Mouse (Mus musculus): ENCODE measurements around the gene Il27ra.

DNA sequence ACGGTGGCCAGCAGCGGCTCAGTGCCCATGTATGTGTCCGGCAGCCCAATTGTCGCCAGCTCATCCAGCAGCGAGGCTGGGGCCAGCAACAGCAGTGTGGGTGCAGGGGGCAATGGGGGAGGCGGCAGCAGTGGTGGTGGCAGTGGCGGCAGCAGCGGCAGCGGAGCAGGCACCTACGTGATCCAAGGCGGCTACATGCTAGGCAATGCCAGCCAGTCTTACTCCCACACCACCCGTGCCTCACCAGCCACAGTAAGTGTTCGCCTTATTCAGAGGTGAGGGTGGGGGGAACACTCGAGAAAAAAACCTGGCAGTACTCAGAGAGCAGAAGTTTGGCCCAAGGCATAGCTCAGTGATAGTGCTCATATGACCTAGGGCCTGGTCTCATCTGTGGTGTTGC, 45.4 kb upstream of the Il27ra start:
- TF ChIP-seq CTCF (IDR thresholded peaks at IDR 0.05; ENCODE audit: control insufficient read depth, insufficient read depth, insufficient read length) = no peak
- no peak for TF ChIP-seq USF1 (IDR thresholded peaks at IDR 0.05; ENCODE audit: low read depth)
- no peak for TF ChIP-seq CEBPB (IDR thresholded peaks at IDR 0.05; ENCODE audit: low read depth)
- no peak for TF ChIP-seq MYOD1 (IDR thresholded peaks at IDR 0.05; ENCODE audit: control insufficient read depth, insufficient read length, low read depth)
- no peak for TF ChIP-seq MYOG (IDR thresholded peaks at IDR 0.05; ENCODE audit: control insufficient read depth, extremely low read depth, insufficient read length)
- no peak for TF ChIP-seq MAX (IDR thresholded peaks at IDR 0.05)

All from C2C12 (cell line).